Mouse (Mus musculus): ENCODE measurements around the gene Tmem218. TPM values are rescaled to one million over a fixed set of nuclear protein-coding genes. Genes with fewer than 3 reads are reported as not detected.

Tmem218 gene
- polyA plus RNA-seq, 1 experiment, result 0.06 TPM

DNA sequence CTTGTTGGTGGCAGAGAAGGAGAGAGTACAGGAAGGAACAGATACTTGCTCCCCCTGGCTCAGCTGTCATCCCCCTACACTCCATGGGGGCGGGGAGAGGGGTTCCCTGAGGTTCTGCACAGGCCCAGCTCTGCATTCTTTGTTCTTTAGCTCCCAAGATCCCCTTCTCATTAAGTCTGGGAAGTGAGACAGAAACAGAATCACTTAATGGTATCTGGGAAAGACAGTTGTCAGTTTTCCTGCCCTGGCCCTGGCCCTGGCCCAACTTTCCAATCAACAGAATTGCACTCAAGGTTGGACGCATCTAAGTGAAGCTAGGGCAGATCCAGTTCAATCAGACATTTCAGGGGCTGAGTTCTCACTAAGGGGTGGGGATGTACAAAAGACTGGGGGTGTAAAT lies 24.8 kb upstream of the Tmem218 start:
- no peaks in the 10 kb centered on the region for H3K27me3 ChIP-seq (ENCODE audit: control insufficient read depth)
- no peaks in the 10 kb centered on the region for H3K9me3 ChIP-seq (ENCODE audit: control insufficient read depth, low read length)
- no peak for TF ChIP-seq GATA1 (IDR thresholded peaks at IDR 0.05; ENCODE audit: low read length)
- no peak for TF ChIP-seq TAL1 (IDR thresholded peaks at IDR 0.05; ENCODE audit: low read length)
- no peaks in the 10 kb centered on the region for H3K4me1 ChIP-seq (ENCODE audit: control insufficient read depth)
- H3K36me3 ChIP-seq (ENCODE audit: control insufficient read depth), result no peaks in the 10 kb centered on the region
- no peak overlapping the region for H3K4me3 ChIP-seq (replicated peaks)

DNA sequence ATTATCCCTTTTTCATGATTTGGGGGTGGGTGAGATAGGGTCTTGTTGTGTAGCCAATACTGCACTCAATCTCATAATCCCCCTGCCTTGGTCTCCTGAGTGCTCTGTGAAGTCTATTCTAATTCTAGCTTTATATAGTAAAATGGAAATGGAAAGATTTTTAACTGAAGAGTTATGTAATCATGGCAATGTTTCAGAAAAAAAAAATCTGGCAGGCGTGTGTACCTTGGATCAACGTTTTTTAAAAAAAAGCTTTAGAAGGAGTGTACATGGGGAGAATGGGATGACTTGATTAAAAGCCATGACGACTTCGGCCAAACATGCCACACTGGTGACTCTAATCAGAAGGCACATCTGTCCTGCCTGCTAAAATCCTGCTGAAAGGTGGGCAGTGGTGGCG lies 20.6 kb upstream of the Tmem218 start:
- H3K4me3 ChIP-seq (replicated peaks), result no peak overlapping the region
- H3K4me1 ChIP-seq (ENCODE audit: control insufficient read depth), result no peaks in the 10 kb centered on the region
- H3K9me3 ChIP-seq (ENCODE audit: control insufficient read depth, low read length), result no peaks in the 10 kb centered on the region
- no peaks in the 10 kb centered on the region for H3K36me3 ChIP-seq (ENCODE audit: control insufficient read depth)
- H3K27me3 ChIP-seq (ENCODE audit: control insufficient read depth), result no peaks in the 10 kb centered on the region
- TF ChIP-seq TAL1 (IDR thresholded peaks at IDR 0.05; ENCODE audit: low read length) (no peak), GATA1 (IDR thresholded peaks at IDR 0.05; ENCODE audit: low read length) (no peak)

DNA sequence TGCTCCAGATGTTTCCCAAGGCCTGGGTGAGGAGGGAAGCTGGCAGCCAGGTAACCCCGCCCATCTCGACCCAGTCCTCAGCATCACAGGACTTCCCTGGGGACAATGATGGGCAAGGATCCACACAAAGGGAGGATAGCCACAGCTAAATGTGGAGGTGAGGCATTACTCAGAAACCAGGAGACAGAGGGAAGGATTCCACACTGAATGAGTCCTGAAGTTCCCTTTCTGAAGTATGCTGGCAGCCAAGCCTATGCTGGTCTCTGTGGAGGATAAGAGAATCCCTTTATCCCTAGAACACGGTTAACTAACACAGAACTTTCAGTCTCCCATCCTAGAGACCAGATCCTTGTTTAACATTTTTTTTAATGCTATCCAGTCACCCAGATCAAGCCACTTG lies 20.0 kb upstream of the Tmem218 start:
- no peak for TF ChIP-seq TAL1 (IDR thresholded peaks at IDR 0.05; ENCODE audit: low read length)
- TF ChIP-seq GATA1 (IDR thresholded peaks at IDR 0.05; ENCODE audit: low read length), result no peak
- H3K9me3 ChIP-seq (ENCODE audit: control insufficient read depth, low read length), result no peaks in the 10 kb centered on the region
- no peaks in the 10 kb centered on the region for H3K27me3 ChIP-seq (ENCODE audit: control insufficient read depth)
- H3K4me1 ChIP-seq (ENCODE audit: control insufficient read depth), result no peaks in the 10 kb centered on the region
- no peaks in the 10 kb centered on the region for H3K36me3 ChIP-seq (ENCODE audit: control insufficient read depth)
- H3K4me3 ChIP-seq (replicated peaks), result no peak overlapping the region

DNA sequence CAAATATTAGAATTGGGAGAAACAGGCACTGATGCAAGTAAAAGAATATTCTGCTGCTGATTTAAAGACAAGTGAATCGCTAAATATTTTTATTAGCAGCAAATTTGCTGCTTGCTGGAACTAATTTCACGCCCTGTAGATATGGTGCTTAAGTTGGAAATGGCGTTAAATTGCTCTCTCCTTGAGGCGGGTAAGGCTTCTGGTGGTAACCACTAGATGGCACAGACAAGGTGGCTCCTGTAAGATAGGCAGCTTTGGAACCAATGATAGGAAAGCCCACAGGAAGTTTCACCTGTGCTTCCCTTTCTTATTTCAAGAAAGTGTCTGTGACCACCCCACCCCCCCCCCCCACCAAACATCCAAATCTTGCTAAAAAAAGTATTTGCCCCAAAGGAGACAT lies 11.0 kb upstream of the Tmem218 start:
- Histone ChIP-seq H3K36me3 (ENCODE audit: control insufficient read depth) (no peaks in the 10 kb centered on the region), H3K4me3 (replicated peaks) (no peak overlapping the region), H3K27me3 (ENCODE audit: control insufficient read depth) (no peaks in the 10 kb centered on the region), H3K9me3 (ENCODE audit: control insufficient read depth, low read length) (no peaks in the 10 kb centered on the region), H3K4me1 (ENCODE audit: control insufficient read depth) (no peaks in the 10 kb centered on the region)
- no peak for TF ChIP-seq TAL1 (IDR thresholded peaks at IDR 0.05; ENCODE audit: low read length)
- no peak for TF ChIP-seq GATA1 (IDR thresholded peaks at IDR 0.05; ENCODE audit: low read length)

DNA sequence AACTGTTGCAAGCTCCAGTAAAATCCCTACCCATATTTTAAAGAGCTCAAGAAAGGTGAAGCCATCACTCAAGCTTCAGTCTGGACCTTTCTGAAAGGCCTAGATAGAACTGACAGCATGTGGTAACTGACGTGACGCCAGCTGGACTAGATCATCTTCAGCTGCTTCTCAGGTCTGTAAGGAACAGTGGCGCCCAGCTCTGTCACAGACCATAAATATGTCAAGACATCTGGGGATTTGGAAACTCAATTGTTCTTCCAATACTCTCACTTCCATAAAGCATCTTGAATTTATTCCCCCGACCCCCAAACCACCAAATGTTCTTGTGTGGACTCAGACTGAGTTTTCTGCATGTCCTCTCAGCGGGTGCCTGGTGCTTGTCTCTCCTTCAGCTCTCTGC lies 7.6 kb upstream of the Tmem218 start:
- Histone ChIP-seq H3K4me1 (ENCODE audit: control insufficient read depth) (no peaks in the 10 kb centered on the region), H3K36me3 (ENCODE audit: control insufficient read depth) (no peaks in the 10 kb centered on the region), H3K9me3 (ENCODE audit: control insufficient read depth, low read length) (no peaks in the 10 kb centered on the region), H3K4me3 (replicated peaks) (no peak overlapping the region), H3K27me3 (ENCODE audit: control insufficient read depth) (no peaks in the 10 kb centered on the region)
- no peak for TF ChIP-seq TAL1 (IDR thresholded peaks at IDR 0.05; ENCODE audit: low read length)
- no peak for TF ChIP-seq GATA1 (IDR thresholded peaks at IDR 0.05; ENCODE audit: low read length)

DNA sequence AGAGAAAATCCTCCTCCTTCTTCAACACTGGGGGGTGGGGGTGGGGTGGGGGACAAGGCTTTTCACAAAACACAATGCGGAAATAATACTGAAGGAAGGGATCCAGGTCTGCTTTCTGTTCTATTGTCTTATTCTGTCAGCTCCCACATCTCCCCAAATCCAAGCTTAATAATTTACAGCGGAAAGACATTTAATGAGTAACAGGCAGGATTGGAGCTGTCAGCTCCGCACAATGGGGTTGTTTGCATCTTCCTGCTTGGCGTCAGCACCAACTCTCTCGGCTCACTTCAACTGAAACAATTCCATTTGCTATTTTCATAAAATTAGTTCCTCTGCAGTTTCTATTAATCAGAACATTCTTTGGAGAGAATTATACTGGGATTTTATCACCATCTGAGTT lies 4.1 kb upstream of the Tmem218 start:
- Histone ChIP-seq H3K9me3 (ENCODE audit: control insufficient read depth, low read length) (no peaks in the 10 kb centered on the region), H3K4me1 (ENCODE audit: control insufficient read depth) (peaks cover 16% of the 10 kb centered on the region), H3K27me3 (ENCODE audit: control insufficient read depth) (no peaks in the 10 kb centered on the region), H3K36me3 (ENCODE audit: control insufficient read depth) (no peaks in the 10 kb centered on the region), H3K4me3 (replicated peaks) (no peak overlapping the region)
- no peak for TF ChIP-seq TAL1 (IDR thresholded peaks at IDR 0.05; ENCODE audit: low read length)
- no peak for TF ChIP-seq GATA1 (IDR thresholded peaks at IDR 0.05; ENCODE audit: low read length)

DNA sequence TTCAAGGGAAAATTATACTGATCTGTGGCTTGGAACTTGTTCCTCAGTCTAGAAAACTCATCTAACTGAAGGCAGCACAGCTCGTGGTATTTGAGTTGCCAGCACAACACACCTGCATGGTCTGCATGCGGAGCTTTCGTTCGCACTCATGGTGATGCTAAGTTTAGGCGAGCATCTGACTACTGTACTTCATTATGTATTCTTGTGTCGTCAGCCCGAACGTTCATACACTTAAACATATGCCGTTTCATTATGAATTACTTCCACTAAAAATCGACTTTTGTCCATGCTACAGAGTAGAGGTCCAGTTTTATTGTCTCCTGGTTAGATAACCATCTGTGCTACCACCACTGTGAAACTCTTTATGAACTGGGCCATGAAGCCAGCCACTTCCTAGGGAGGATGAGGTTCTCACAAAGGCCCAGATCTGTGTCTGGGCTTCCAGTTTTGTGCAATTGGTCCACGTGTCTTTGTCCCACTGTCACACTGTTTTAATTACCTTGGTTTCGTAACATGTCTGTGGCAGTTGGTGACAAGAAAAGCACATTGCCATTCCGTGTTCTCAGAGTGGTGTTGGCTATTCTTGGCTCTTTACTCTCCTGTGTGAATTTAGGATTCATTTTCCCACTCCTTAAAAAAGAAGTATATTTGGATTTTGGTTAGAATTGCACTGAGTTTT lies 5.2 kb downstream of the Tmem218 start:
- no peaks in the 10 kb centered on the region for H3K9me3 ChIP-seq (ENCODE audit: control insufficient read depth, low read length)
- H3K4me1 ChIP-seq (ENCODE audit: control insufficient read depth), result peaks cover 10% of the 10 kb centered on the region
- H3K36me3 ChIP-seq (ENCODE audit: control insufficient read depth), result no peaks in the 10 kb centered on the region
- H3K27me3 ChIP-seq (ENCODE audit: control insufficient read depth), result no peaks in the 10 kb centered on the region
- no peak overlapping the region for H3K4me3 ChIP-seq (replicated peaks)
- no peak for TF ChIP-seq GATA1 (IDR thresholded peaks at IDR 0.05; ENCODE audit: low read length)
- no peak for TF ChIP-seq TAL1 (IDR thresholded peaks at IDR 0.05; ENCODE audit: low read length)

DNA sequence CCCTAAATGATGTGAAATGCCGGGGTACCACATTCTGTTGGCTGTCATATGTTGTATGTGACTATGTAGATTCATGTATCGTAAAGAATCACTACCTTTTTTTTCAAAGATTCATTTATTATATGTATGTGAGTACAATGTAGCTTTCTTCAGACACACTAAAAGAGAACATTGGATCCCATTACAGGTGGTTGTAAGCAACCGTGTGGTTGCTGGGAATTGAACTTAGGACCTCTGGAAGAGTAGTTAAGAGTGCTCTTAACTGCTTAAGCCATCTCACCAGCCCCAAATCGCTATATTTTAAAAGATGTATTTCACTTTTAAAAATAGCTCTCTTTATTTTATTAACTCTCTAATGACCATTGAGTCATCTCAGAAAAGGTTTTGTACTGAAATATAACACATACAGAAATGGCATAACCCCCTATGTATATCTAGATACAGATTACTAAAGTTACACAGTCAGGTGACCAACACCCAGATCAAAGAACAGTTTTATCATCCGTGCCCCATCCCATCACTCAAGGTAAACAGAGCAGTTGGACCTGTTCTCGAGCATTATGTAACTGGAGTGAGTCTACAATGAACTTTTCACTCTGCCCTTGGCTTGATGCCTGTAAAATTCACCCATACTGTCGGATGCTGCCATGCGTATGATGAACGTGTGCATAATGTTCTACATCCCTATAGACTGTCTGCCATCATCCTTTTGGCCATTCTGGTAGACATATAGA lies 6.5 kb downstream of the Tmem218 start:
- Histone ChIP-seq H3K36me3 (ENCODE audit: control insufficient read depth) (no peaks in the 10 kb centered on the region; the same call in 1 of the 2 replicates), H3K9me3 (ENCODE audit: control insufficient read depth, low read length) (no peaks in the 10 kb centered on the region), H3K4me1 (ENCODE audit: control insufficient read depth) (no peaks in the 10 kb centered on the region; the same call in 1 of the 2 replicates), H3K27me3 (ENCODE audit: control insufficient read depth) (no peaks in the 10 kb centered on the region), H3K4me3 (replicated peaks) (no peak overlapping the region)
- TF ChIP-seq TAL1 (IDR thresholded peaks at IDR 0.05; ENCODE audit: low read length) (no peak), GATA1 (IDR thresholded peaks at IDR 0.05; ENCODE audit: low read length) (no peak)

DNA sequence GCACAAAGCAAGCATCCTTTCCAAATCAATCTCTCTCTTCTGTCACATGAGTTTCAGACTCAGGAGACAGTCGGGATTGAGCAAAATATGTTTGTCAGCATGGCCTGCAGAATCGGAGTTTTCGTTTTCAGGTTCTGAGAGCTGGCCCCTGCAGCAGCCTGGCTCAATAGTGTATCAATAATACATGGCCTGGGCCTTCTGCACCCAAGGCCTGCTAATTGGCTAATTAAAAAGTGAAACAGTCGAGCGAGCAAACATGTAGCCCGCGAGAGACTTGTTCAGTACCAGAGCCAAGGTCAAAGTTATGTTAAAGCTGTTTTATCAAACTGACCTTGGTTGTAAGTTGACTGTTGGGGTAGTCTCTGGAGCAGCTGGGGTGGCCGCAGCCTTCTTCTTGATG lies 12.7 kb downstream of the Tmem218 start:
- Histone ChIP-seq H3K4me3 (replicated peaks) (no peak overlapping the region), H3K4me1 (ENCODE audit: control insufficient read depth) (no peaks in the 10 kb centered on the region; the same call in 1 of the 2 replicates), H3K9me3 (ENCODE audit: control insufficient read depth, low read length) (no peaks in the 10 kb centered on the region), H3K36me3 (ENCODE audit: control insufficient read depth) (no peaks in the 10 kb centered on the region; the same call in 1 of the 2 replicates), H3K27me3 (ENCODE audit: control insufficient read depth) (no peaks in the 10 kb centered on the region)
- no peak for TF ChIP-seq GATA1 (IDR thresholded peaks at IDR 0.05; ENCODE audit: low read length)
- no peak for TF ChIP-seq TAL1 (IDR thresholded peaks at IDR 0.05; ENCODE audit: low read length)

Measured in erythroblast, embryonic 14.5 days (primary cell).